Mouse (Mus musculus) ES-CJ7 (cell line): ENCODE measurements at regions not wholly inside any gene's neighbourhood (a gene's known extent, or its start where the extent isn't known, plus 50 kb on each side); places are given as distances from the start of the nearest gene placed in this dataset.

Source experiments
- DNase-seq: peaks from one replicate; pipeline ENCODE4 v3.0.0; 2011; ENCODE audit warnings: low read depth, low spot score

DNA sequence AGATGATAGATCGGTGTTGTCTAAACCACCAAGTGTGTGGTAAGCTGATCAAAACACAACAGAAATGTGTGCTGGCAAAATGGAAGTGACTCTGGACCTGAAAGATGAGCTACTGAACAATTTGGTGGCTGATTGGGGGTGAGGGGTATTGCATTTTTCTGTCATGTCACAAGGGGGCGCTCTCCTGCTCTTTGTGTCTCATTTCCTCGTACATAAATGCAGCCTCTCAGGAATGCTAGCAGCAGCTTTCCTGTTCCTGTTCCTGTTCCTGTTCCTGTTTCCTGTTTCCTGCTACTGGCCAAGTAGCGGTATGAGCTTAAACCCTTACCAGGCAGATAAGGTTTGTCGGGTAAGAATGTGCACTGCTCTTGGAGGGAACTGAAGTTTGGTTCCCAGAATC is 134.7 kb upstream of the Fstl4 start:
- DNase-seq = peak; percentile 81

DNA sequence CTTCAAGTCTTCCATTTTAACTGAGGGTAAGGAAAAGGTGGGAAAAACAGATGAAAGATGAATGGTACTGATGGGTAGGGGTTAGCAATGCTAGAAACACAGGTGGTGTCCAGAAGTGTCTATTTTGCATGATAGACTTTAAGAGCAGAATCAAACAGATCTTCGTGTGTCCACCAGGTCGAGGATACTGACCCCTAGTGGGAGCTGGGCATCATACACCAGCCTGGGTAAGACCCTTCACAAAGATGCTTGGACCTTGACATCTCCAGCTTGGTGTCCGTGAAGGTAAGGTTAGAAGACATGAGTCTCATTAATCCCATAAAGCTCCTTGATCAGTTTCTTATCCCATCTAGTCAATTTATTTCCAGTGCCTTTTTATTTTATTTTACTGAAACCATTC is 132.9 kb upstream of the Fstl4 start:
- DNase-seq = peak; percentile 58

DNA sequence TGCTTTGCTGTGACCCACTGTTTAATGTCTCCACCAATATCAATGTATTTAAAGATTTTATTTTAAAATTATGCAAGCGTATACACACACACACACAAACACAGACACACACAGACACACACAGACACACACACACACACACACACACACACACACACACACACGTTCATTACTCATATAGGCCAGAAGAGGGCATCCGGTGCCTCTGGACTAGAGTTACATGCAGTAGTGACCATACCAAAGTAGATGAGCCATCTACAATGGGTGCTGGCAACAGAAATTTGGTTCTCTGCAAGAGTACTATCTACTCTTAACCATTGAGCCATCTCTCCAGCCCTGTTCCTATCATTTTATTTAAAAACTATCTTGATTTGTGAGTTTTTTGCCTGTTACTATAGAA is 130.2 kb upstream of the Fstl4 start:
- no peak for DNase-seq

DNA sequence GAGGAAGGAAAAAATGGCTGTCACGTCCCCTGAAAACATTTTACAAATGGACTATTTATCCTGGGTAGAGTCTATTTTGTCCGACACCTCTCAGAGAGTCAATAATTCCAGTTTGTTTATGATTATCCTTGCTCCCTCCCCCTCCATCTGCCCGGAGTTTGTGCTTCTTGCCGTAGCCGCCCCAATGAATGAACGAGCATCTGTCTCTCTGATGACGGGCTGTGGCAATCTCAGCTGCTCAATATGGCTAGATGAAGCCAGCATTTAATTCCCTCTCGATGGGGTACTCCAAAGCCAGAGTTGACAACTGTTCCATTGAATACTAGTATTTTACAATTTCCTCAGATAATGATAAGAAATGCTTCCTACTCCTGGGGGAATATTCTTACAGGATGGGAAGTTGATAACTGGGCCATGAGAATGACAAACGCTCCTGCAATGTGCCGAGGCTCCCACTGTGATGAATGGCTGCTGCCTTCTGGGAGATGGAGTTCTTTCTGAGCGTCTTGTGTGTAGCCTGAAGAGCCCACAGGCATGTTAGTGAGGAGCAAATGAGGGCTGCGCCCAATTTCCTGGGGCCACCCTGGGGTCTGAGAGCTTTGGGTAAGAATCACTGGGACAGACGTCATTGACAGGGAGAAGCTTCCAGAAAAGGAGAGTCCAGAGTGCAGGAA is 128.6 kb upstream of the Fstl4 start:
- DNase-seq = no peak

DNA sequence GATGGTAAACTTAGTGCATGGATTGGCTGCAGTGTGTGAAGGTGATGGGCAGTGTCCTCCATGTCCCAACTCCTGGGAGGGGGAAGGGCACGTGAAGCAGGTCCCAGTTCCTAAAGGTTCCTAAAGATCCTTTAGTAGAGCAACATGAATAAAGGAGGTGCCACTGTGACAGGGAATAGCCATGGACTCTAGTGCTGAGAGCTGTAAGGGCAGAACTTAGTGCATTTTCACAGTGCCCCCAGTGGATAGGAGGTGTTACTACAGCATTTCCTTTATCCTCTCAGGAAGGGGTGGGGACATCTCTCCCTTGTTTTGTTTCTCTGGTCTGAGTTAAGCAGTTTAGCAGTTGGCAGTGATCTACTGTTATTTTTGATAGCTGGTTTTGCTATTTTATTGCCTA is 125.5 kb upstream of the Fstl4 start:
- DNase-seq = peak; percentile 57

DNA sequence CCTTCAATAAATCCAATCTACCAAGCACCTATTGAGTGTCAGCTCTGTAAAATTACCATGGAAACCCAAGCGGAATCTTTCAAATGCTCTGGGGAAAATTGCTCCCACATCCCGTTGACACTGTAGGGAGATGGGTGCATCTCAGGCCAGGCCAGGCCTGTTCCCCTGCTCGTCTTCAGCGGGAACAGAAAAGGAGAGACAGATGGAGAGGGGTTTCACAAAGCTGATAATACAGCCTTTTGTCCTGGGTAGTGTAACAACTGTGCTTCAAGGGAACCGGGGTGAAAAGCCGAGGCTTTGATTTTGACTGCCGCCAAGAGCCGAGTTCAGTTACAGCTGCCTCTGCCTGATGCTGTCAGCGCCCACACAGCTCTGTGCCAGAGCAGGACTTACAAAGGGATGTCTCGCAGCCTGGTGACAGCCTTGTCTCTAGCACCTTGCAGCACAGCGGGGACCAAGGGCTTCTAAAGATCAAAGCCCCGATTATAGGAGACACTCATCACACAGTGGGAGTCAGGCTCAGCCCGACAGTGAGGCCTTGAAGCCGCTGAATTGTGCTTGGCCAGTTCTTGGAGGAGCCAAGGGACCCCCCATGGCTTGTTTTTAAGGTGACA is 122.6 kb upstream of the Fstl4 start:
- peak; percentile 25 for DNase-seq

DNA sequence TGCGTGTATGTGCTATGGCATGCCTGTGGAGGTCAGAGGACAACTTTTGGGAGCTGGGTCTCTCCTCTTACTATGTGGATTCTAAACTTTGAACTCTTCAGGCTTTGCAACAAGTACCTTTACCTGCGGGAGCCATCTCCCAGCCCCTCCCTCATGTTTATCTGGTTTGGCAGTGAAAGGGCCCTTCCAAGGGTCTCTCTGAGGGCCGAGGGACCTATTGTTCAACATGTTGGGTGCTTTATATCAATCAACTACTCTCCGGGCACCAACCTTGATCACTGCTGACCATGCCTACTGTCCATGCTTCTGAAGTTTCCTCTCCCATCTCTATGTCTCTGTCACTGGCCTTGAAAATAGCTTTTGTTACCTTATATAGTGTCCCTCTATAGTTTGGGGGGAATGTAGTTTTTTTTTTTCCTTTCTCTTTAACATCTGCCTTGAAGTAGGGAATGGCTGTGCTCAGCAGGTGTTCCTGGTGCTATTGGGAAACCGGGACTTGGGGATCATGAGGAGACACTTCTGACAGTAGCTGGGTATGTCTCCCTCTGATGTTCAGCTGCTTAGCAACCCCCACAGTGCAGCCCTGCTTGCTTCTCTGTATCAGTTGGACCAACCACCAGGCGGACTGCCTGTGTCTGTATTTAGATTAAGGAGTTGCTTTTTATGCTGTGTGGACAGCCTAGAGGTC is 120.2 kb upstream of the Fstl4 start:
- DNase-seq = no peak

DNA sequence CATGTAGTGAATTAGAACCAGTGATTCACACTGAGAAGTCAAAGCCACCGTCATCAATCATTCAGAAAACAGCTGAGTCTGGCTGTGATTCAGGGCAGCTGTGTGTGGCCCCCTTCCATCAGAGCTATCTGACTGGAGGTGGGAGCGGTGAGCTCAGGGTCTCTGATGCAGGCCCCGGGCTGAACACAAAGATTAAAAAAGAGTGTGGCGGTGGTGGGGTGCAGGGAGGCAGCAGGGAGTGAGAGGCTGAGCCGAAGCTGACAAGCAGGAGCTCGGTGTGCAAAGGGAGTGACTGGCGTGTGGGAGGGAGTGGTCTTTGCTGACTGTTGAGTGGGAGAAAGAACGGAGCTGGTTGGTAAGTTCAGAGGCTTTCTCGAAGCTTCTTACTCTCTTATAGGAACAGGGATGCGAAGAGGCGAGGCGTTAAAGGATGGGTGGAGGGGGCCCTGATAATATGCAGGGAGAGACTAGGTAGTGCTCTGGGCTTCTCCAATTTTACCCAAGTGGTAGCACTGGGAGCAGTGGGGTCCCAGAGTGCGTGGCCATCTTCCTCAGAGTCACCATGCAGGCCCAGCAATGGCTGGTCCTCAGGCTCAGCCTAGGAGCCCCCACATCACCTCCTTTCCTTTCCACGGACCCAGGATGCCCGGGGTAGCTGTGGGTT is 116.1 kb upstream of the Fstl4 start:
- DNase-seq = no peak

DNA sequence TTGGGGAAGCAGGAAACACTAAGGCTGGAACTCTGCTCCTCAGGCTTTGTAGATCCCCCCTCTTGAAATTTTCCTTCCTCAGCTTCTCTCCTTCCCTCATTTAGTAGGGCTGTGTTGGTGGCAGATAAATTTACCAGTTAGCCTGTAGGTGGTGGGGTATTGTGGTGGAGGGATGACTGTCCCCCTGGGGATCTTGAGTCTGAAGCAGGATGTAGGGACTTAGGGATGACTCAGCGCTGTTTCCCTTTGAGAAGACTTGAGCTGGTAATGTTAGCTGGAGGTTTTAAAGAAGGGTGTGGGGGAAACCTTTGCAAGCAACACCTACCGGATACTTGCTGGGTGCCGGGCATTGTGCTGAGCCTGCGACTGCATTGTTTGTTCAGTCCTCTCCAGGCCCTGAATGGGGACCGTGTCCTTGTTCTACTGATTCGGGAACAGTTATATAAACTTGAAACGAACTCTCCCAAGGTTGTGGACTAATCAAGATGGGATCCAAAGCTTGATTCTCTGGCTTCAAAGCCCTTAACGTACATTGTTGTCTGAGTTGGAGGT is 115.5 kb upstream of the Fstl4 start:
- DNase-seq = no peak

DNA sequence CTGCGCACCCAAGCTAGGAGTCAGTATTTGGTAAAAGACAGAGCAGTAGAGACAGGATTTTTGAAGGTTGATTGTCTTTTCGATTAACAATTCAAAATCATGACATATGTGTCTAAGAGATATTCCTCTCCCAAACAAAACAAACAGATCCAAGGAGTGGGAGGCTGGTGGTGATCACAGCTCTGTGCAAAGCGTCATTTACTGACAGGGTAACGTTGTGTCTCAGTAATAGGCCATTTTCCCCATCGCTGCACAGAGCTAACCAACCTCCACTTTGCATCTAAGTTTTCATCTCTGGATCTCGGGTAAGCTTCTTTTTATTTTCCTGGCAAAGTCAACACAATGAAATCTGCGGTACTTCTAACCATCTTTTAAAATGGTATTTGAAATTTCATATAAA is 109.8 kb upstream of the Fstl4 start:
- no peak for DNase-seq

DNA sequence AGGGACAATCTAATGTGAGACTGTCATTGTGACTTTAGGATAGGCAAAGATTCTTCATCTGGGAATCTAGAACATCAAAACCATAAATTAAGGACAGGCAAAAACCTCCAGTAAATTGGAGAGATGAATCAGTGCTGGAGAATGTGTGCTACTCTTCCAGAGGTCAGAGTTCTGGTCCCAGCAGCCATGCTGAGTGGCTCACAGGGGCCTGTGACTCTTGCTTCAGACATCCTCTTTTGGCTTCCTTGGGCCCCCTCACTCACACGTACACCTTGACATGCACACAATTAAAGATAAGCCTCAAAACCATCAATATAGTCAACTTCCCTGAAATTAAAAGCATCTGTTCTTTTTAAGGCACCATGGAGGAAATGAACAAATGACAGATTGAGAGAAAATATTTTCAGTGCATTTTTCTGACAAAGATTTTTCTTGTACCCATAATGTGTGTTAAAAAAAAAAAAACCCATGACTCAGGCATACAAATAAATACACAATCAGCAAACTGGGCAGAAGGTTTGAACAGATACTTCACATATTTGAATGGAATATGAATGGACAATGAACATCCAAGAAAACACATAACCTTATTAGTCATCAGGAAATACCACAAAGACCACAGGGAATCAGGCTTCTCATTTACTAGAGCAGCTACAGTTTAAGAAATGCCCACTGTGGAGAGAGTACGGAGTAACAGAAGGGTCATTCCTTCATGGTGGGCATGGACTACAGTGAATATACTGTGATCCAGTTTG is 108.5 kb upstream of the Fstl4 start:
- no peak for DNase-seq

DNA sequence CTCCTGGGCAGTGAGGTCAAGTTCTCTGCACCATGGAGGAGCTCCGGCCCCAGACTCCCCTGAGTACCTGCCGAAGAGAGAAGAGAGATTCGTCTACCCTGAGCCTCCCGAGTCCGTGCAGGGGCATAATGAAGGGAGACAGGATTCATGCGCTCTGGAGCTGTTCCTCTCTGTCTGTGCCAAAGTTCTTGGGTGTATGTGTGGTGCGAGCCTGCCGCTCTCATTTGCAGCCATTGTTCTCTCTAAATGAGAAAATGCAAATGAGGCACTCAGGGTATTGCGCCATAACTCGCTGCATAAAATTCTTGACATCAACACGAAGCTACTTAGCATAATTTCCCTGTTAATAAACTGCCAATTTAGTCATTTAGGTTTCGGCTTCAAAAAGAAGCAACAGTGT is 103.2 kb upstream of the Fstl4 start:
- DNase-seq = no peak

DNA sequence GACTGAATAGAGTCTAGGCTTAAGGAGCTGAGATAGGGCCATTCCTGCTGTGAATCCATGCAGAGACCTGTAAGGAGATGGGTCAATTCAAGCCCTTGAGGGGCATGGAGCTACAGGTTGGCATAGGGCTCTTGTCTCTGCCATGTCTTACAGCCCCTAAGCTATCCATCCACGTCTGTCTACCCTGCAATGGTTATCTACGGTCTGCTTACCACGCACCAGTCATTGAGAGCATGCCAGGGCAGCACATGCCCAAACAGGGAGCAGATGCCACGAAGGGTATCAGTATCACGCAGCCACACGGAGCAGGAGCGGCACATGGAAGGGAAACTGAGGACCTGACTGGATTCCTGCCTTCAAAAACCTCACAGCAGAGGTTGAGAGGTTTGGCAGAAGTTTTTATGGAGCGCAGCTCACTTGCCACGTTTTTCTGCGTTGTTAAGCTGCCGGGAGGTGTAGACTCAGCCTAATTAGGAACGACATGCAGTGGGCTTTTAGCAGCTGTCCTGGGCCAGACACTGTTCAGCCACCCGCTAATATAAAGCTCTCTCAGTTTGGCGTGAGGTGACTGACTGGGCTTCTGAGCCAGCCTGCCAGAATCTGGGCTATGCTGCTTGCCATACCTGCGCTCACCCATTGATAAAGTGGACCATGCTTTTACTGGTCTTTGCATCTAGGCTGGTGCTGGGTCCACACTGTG is 102.4 kb upstream of the Fstl4 start:
- no peak for DNase-seq

DNA sequence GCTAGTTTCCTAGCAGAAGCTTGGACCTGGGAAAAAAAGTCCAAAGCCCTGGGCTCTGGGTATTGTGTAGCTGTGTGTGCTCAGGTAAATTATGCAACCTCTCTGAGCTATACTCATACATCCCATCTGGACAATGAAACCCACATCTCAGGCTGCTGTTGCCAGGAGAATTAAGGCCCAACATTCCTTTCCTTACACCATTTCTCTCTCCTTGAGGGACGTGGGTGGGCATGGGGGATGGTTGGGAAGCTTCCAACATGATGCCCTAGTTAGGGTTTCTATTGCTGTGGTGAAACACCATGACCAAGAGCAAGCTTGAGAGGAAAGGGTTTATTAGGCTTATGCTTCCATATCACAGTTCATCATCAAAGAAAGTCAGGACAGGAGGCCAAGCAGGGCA is 99.1 kb upstream of the Fstl4 start:
- no peak for DNase-seq

DNA sequence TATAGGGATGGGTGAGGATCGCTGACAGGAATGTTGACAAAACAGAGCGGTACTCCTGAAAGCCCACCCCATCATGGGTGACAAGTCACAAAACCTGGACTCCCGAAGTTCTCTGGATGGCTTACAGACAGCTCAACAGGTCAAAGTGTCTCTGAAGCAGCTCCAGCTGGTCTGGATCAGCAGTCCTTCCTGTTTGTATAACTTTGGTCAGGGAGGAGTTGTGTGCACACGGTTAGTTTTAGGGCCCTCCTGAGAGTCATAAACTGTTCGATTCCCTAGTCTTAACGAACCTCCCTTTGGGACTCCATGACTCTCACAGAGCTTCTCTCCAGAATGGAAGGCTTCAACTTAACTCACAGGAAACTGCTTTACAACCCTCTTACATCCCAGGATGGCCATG is 89.4 kb upstream of the Fstl4 start:
- DNase-seq = no peak

DNA sequence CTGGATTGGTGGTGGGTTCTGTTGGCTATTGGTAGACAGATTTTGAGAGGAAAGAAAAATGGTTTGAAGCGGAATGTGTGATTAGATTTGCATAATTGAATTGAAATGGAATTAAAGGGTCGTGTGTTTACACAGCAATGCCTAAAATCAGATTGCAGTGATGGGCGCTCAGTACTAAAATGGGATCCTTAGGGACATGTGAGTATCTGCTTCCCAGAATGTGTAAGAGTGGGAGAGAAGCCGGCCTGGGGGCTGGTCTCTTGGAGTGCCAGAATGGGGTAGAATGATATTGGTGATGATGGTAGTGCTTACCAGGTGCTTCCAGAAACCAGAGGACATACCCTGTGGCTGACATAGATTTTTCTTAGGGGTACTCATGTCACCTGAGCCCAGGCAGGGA is 86.2 kb upstream of the Fstl4 start:
- DNase-seq = no peak

DNA sequence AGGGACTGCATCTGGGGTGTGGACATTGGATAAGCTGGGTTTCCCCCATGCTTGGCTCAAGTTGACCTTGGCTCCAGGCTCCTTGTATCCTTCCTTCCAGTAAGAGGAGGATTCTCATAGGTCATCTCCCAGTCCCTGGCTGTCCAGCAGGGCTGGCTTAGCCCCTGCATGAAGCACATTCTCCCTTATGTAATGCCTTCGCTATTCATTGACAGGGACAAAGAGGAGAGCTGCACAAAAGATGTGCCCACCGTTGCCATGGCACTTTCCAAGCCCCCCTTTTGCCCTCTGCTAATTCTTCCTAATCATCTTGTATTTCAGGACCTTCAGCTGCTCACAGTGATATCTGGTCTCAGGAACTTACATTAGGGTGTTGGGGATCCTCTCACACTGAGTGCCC is 79.0 kb upstream of the Fstl4 start:
- DNase-seq = no peak

DNA sequence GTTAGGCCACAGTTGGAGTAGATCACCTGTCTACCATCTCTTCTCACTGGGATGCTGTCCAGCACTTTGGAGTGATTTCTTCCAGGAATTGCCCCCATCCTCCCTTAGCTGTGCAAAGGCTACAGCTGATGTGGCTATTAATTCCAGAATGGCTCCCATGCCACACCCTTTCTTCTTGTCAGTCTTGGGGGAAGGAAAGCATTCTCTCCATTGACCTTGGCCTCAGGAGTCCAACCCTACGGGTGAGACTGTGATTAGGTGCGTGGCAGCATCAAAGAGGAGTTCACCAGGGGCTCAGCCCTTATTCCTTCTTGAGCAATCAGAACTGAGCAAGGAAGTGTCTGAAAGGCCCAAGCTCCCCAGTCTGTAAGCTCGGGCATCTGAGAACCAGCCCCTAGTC is 71.7 kb upstream of the Fstl4 start:
- peak; percentile 55 for DNase-seq

DNA sequence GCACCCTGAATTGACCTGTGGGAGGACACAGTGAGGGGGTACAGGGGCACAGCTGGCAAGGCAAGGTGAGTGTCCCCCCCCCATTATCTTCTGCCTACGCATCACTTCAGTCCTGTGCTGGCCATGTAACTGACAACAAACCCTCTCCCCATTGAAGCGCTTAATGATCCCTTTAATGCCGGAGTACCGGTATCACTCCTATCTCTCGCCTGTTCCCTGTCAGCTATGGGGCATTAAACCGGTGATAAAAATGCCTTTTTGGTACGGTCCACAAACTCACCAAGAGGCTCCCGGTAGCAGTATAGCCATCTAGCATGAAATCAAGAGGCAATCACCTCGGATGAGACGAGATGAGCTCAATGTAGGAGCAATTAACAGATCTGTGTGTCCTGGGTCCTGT is 62.8 kb upstream of the Fstl4 start:
- DNase-seq = no peak

DNA sequence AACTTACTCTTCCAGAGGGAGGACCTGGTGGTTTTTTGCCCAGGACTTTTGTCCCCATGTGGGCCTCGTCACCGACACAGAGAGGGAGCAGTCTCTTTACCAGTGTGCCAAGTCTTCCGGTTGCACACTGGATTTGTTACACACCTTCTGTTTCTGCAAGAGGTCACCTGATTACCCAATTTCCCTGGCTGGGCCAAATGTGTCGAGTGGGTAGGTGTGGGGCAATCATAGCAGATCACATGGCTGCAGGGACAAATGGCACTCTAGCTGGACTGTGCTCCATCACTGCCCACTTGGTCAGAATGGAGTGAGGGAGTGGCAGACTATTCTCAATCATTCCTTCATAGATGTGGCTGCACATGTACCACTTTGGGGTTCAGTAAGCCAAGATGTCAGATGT is 61.0 kb upstream of the Fstl4 start:
- DNase-seq = no peak
